Mouse (Mus musculus) megakaryocyte, embryonic 14.5 days (primary cell): ENCODE measurements around the gene Usp54.

Experiments used
- FLI1 ChIP-seq: IDR thresholded peaks from 2 replicates; pipeline ENCODE4 v1.6.1; 2012; ENCODE audit warnings: low read length, inconsistent platforms, mixed read lengths
- GATA1 ChIP-seq: IDR thresholded peaks from 3 replicates; pipeline ENCODE4 v1.6.1; 2012; ENCODE audit warnings: mixed read lengths, low read length, inconsistent platforms, borderline replicate concordance

GRCm38 (mm10) chr14:20637818-20638574 lies 2.9 kb downstream of the Usp54 start:
- TF ChIP-seq FLI1 (no peak), GATA1 (no peak)
